Mouse (Mus musculus) adrenal gland, adult 2 months (tissue): ENCODE measurements around the gene Leprot. TPM values are rescaled to one million over a fixed set of nuclear protein-coding genes. Genes with fewer than 3 reads are reported as not detected.

Source experiments
- DNase-seq: peaks from one replicate; pipeline ENCODE4 v3.0.0; 2021
- polyA plus RNA-seq: library from polyadenylated mRNA; depleted of rRNA; stranded (reverse); fragments of >200 nt; gene quantifications from 2 replicates; pipeline ENCODE4 v1.2.3, GENCODE M21; 2012
- total RNA-seq, 2 experiments: library from RNA; stranded (reverse); gene quantifications; 2 replicates each; pipeline ENCODE4 v1.2.3; 2021

Gene Leprot
- total and polyA plus RNA-seq, 3 experiments = 51.4 to 59.5 (median 56.2) TPM

DNA sequence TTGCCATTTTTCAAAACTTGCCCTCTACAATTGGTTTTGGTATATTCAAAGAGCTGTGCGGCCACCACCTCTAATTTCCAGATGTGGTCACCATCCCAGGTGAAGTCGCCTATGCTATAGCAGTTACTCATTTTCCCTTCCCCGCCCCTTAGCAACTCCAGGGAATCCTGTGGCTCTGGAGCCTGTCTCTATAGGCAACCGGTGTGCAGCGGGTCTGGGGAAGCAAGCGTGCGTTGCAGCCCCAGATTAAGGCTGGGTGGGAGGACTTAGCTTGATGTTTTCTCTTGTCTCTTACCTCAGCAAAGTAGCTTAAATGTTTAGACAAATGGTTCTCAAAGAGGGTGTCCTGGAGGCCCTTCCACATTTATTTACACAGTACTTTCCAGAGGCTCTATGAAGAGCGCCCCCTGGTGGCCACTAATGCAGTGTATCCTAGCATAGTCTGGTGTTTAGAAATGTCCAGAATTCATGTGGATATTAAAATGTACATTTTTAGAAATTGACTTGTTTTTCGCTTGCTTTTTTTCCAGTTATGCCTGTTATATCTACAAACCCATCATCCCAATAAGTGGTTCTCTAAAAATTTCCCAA is 16.7 kb downstream of the Leprot start:
- DNase-seq = peak; percentile 33

DNA sequence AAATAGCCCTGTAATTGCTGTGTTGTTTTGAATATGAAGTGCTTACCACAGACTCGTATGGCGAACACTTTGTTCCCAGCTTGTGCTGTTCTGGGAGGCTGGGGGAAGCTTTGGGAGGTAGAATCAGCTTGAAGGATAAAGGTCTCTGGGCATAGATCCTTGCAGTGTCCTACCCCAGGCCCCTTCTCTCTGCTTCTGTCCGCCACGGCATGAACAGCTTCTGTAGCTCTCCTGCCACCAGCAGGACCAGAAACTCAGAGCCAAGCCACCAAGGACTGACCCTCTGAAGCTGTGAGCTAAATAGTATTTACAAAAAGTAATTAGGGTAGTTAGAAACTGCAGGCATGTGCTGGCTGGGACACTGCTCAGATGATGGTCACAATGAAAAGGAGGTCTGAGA is 17.2 kb downstream of the Leprot start:
- no peak for DNase-seq

- no peak for DNase-seq
Observed at GRCm38 (mm10) chr4:101669161-101669560, 21.6 kb downstream of the Leprot start.

DNA sequence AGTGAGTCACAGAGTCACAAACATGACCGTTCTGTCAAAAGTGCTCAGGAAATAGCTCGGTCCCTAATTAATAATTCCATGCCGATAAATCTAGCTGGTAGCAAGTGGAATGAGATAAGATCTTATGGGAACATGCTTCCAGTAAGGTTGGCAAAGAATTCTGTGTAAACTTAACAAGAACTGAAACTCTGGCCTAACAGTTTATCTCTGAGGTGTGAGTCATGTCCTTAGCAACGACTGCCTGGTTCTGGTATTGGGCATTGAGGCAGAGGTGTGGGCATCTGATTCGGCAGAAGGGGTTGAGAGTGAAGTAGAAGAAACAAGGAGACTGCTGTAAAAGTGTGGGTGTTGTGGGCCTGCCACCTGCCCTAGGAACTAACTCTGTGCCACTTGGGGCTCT is 22.3 kb downstream of the Leprot start:
- DNase-seq = peak; percentile 52

- DNase-seq = no peak
Observed at GRCm38 (mm10) chr4:101674790-101675189, 27.3 kb downstream of the Leprot start.

DNA sequence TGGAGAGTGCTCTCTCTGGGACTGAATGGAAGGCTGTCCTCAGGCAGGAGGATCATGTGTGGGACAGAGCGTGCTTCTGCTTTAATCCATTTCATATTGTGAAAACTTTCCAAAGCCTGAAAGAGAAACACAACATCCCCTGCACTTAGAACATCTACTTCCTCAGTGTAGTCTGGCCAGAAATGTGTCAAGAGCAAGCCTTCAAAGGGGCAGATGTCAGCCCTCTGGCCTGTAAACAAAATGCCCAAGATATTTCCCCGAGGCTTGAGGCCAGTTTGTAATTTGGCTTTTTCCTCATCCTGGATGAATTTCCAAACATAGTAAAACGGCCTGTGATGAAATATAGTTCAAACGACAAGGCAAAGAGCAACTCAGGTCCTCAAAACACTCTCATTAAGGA is 28.2 kb downstream of the Leprot start:
- peak; percentile 62 for DNase-seq

DNA sequence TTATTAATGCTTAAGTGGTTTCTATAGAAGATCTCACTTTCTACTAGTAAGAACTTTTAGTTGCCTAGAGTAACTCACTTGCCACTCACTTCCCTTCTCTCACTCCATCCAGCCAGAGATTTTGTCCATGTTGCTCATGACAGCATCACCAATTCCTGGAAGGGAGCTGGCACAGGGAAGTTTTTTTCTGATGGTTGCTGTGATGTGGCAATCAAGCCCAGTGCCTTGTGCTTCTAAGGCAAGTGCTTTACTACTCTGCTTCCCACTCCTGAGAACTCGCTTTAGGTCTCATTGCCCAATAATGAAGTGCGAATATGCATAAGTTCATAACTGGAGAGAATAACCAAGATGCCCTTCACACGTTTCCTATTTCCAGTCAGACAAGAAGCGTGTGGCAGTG is 35.1 kb downstream of the Leprot start:
- DNase-seq = peak; percentile 53

DNA sequence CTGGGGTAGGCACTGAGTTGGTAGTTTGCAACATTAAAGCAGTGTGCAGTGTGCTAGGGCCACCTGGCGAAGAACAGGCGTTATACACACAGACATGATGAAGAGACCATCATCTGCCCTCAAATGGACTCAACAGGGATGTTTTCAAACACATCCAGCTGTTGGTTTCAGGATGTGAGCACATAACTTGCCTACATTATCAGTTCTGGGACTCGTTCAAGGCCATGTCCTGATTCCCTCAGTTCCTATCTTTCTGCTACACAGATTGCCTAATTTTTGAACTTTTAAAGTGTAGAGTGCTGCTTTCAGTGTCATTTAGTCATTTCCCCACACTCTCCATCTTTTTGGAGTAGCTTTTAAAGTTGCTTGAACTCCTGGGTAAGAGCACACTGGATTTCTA is 35.6 kb downstream of the Leprot start:
- peak; percentile 62 for DNase-seq

DNA sequence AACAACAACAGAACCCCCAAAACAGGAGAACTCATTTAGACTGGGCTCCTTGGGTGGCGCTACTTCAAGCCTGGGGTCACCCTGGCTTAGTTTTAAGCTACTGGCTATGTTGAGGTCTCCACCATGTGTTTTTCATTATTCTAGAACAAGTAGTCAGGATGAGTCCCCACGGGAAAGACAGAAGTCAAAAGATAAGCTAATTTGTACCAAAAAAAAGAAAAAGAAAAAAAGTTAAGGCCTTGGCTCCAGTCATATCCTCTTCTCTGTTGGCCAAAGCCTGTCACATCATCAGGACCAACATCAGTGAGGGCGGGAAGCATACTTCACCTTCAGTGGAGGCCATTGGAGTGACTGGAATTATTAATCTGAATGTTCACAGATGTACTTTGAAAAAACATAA is 37.3 kb downstream of the Leprot start:
- DNase-seq = no peak

DNA sequence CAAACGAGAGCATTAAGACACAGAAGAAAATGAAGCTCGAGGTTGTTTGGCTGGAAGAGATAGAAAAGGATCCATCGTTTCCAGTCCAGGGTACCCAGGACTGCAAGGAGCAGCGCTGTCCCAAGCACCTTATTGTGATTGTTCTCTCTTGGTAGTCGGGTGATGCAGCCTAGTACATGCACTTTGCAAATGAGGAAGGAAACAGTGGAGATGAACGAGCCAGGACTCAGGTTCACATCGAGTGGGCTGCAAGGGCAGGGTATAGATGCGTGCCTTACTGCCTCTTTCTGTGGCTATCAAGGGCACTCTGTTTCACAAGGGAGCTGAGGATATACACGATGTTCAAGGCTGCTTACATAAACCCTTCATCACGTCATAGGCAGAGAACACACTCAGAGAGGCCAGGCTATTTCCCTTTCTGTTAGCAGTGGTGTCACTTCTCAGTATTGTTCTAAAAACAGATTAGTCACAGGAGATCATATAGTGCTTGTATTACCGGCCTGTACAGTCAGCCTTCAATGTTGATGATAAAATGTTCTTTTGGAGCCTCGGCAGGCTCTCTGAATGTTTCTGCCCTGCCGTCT is 38.8 kb downstream of the Leprot start:
- peak; percentile 30 for DNase-seq

DNA sequence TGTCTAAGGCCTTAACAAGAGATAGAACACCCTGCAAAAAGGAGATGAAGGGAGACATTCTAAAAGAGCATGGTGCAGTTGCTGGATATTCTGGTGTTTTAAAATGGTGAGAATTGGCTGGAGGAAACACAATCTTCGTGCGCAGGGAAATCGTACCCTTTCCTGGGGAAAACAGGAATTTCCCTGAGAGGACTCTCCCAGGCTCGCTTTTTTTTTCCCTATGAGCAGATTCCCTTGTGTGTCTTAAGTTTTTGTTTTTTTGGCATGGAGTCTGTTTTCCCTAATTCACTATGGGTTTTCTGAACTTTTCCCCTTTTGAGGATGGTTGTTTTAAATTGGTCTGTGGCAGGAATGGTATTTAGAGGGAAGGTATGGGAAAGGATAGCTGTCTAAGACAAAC is 41.7 kb downstream of the Leprot start:
- no peak for DNase-seq

DNA sequence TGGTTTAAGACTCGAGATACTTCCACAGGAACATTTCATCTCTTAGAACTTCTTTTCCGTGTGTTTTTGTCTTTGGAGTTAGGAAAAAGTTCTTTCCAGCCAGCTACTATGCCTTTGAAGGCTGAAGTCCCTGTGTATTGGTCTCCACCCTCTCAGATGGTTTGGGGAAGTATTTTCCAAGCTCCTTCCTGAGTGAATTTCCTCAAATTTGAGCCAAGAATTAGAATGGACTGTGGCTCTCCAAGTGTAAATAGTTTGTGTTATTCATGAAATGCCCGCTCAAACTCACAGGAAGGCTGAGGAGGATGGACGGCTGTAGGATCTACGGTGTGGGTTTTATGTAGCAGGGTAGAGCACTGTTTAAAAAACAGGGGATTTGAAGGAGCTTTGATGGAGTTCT is 42.1 kb downstream of the Leprot start:
- DNase-seq = no peak

- DNase-seq = no peak
Observed at GRCm38 (mm10) chr4:101692892-101693291, 45.4 kb downstream of the Leprot start.

DNA sequence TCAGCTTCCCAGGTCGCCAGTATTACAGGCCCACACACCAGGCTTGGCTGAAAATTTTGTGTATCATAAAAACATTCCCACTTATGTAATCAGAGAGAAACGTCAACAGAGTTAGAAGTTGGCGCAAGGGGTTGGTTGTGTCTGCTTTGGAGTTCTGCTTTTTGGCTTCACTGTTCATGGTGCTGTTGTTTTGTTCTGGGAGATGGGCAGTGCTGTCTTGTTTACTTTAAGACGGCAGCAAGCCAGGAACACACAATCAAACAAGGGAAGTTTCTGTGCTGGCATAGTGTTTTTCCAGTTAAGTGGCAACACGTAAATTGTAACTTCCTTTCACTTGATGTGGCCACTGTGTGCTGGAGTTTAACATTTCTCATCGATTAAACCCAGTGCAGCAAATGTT is 47.0 kb downstream of the Leprot start:
- DNase-seq = no peak

GRCm38 (mm10) chr4:101697236-101697635 is 49.7 kb downstream of the Leprot start:
- DNase-seq = no peak

- DNase-seq = no peak
Observed at GRCm38 (mm10) chr4:101699423-101699822, 51.9 kb downstream of the Leprot start.

- no peak for DNase-seq
Observed at GRCm38 (mm10) chr4:101700892-101701640, 53.5 kb downstream of the Leprot start.

DNA sequence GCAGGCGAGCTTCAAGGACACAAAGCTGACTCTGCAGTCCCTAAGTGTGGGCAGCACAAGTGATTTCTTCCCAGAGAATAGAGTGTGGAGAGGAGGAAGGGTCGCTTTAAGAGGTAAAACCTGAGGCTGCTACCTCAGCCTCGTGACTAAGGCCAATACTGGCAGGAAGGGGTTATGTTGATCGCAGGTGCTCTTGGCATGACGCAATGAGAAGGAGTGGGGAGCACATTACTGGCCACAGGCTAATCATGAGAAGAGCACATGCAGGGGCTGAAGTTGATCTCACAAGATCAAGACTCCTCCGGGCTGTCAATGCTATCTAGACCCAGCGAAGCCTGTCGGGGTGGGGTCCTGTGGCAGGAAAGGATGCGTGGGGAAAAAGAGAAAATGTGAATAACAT is 57.8 kb downstream of the Leprot start:
- no peak for DNase-seq

GRCm38 (mm10) chr4:101707234-101707633 is 59.7 kb downstream of the Leprot start:
- no peak for DNase-seq

DNA sequence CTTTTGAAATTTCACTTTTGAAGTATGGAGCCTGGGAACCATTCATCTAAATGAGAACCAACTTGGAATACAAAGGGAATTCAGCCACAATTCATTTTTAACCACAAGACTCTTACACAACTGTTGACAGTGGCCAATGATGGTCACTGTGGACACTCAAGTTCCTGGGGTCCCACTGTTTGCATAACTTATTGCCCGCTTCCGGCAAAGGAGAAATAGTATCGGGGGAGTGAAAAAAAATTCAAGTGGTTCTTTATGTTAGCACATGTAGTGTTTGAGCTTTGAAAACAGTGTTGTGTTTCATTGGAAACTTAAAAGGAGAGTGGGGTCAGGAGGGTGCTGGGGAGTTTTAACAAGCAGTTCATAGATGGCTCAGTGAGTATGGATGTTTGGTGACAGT is 60.4 kb downstream of the Leprot start:
- no peak for DNase-seq
